ENCODE assay signal across 9 mouse cellular contexts in genomic region chr2:59522079-59522684, GRCm38 (mm10). TPM values are rescaled to one million over a fixed set of nuclear protein-coding genes. Genes with fewer than 3 reads are reported as not detected.
DNase-seq lines count a peak whose midpoint lies in the region; ATAC-seq and TF ChIP-seq lines count a peak whose summit lies in the region.
"Had no signal": no experiment of that assay in that cellular context is flagged by ENCODE, and none has a peak within 500 bp of the region (broad histone marks: within the 10 kb centered on the region; RNA-seq: fewer than 3 reads in every experiment).

No protein-coding gene starts in this region.

- H3K4me1 ChIP-seq in heart, embryonic 15.5 days (replicated peaks): peaks cover 8% of the 10 kb centered on the region; the same call in 1 of the 2 replicates
- H3K4me1 ChIP-seq in liver, embryonic 14.5 days (replicated peaks; ENCODE audit: control insufficient read depth in 2 of 2, insufficient read depth in 2 of 2, low read length in 1 of 2): no peaks in the 10 kb centered on the region
- no peaks in the 10 kb centered on the region for H3K4me1 ChIP-seq in neural tube, embryonic 11.5 days (ENCODE audit: control insufficient read depth, insufficient read depth, low read length)
- no peaks in the 10 kb centered on the region; the same call in 1 of the 2 replicates for H3K4me1 ChIP-seq in stomach, embryonic 16.5 days (ENCODE audit: control insufficient read depth, insufficient read depth, low read length)

- peak overlapping the region; percentile 59 for H3K4me2 ChIP-seq in heart, embryonic 15.5 days
- peak overlapping the region; percentile 45 for H3K4me2 ChIP-seq in liver, embryonic 14.5 days (ENCODE audit: low read depth)
- H3K4me2 ChIP-seq in neural tube, embryonic 11.5 days (ENCODE audit: low read depth): peak overlapping the region; percentile 35
- H3K4me2 ChIP-seq in stomach, embryonic 16.5 days (ENCODE audit: low read depth, low read length): peak overlapping the region; percentile 42

- 12% methylated on average over 19 of the region's 19 CpGs for WGBS in heart, embryonic 15.5 days
- WGBS in liver, embryonic 14.5 days (ENCODE audit: insufficient replicate concordance): 13% methylated on average over 19 of the region's 19 CpGs
- WGBS in neural tube, embryonic 11.5 days: 17% methylated on average over 19 of the region's 19 CpGs
- WGBS in stomach, embryonic 16.5 days: 14% methylated on average over 19 of the region's 19 CpGs

- H3K4me3 ChIP-seq in heart, embryonic 15.5 days: peak overlapping the region; percentile 34
- H3K4me3 ChIP-seq in liver, embryonic 14.5 days (ENCODE audit: insufficient read depth in 1 of 2, low read depth in 2 of 2, low read length in 2 of 2): 0 out of 4 replicates have a peak overlapping the region, but pooled peaks of 1 of the 2 experiments have one; percentile 6
- no peak overlapping the region; the same call in 1 of the 2 replicates for H3K4me3 ChIP-seq in neural tube, embryonic 11.5 days (ENCODE audit: low read depth, low read length)
- peak overlapping the region; percentile 9 for H3K4me3 ChIP-seq in stomach, embryonic 16.5 days (replicated peaks; ENCODE audit: low read length)
- H3K4me3 ChIP-seq: erythroblast, embryonic 14.5 days had no signal

- H3K27ac ChIP-seq in heart, embryonic 15.5 days: no peak overlapping the region
- no peak overlapping the region for H3K27ac ChIP-seq in liver, embryonic 14.5 days
- no peak overlapping the region for H3K27ac ChIP-seq in neural tube, embryonic 11.5 days (ENCODE audit: low read depth, low read length)
- H3K27ac ChIP-seq in stomach, embryonic 16.5 days (ENCODE audit: low read length): no peak overlapping the region

- H3K9me3 ChIP-seq in heart, embryonic 15.5 days (replicated peaks): no peaks in the 10 kb centered on the region
- H3K9me3 ChIP-seq in liver, embryonic 14.5 days (ENCODE audit: control insufficient read depth, low read length): no peaks in the 10 kb centered on the region
- H3K9me3 ChIP-seq in neural tube, embryonic 11.5 days (ENCODE audit: control insufficient read depth, low read length): no peaks in the 10 kb centered on the region
- H3K9me3 ChIP-seq in stomach, embryonic 16.5 days (replicated peaks; ENCODE audit: control insufficient read depth, low read length): no peaks in the 10 kb centered on the region

- H3K9ac ChIP-seq in heart, embryonic 15.5 days: peak overlapping the region; percentile 38; the same call in 1 of the 2 replicates
- H3K9ac ChIP-seq in liver, embryonic 14.5 days (replicated peaks): no peak overlapping the region
- no peak overlapping the region for H3K9ac ChIP-seq in neural tube, embryonic 11.5 days (ENCODE audit: low read length)
- H3K9ac ChIP-seq in stomach, embryonic 16.5 days (ENCODE audit: low read length): peak overlapping the region; percentile 41

- no peaks in the 10 kb centered on the region for H3K27me3 ChIP-seq in heart, embryonic 15.5 days
- no peaks in the 10 kb centered on the region for H3K27me3 ChIP-seq in liver, embryonic 14.5 days (ENCODE audit: control insufficient read depth, insufficient read depth, low read length)
- no peaks in the 10 kb centered on the region for H3K27me3 ChIP-seq in neural tube, embryonic 11.5 days (ENCODE audit: control insufficient read depth, insufficient read depth, low read length)
- no peaks in the 10 kb centered on the region for H3K27me3 ChIP-seq in stomach, embryonic 16.5 days (ENCODE audit: control insufficient read depth, insufficient read depth, low read length)

- no peak for TF ChIP-seq EP300 in liver, embryonic 14.5 days (IDR thresholded peaks at IDR 0.05; ENCODE audit: low read depth)

- 0 out of 2 replicates have a peak, but pooled peaks have one; percentile 42 for ATAC-seq in heart, embryonic 15.5 days (replicated peaks; ENCODE audit: insufficient number of reproducible peaks, insufficient read depth, low FRiP score, low read depth)
- no peak for ATAC-seq in liver, embryonic 14.5 days (ENCODE audit: insufficient read depth)
- ATAC-seq in neural tube, embryonic 11.5 days (ENCODE audit: insufficient read depth, low FRiP score, low TSS enrichment): peak; percentile 27; the same call in 1 of the 2 replicates
- no peak for ATAC-seq in stomach, embryonic 16.5 days (ENCODE audit: insufficient read depth, low FRiP score)

- no peaks in the 10 kb centered on the region for H3K36me3 ChIP-seq in heart, embryonic 15.5 days
- H3K36me3 ChIP-seq in liver, embryonic 14.5 days (replicated peaks; ENCODE audit: control insufficient read depth, insufficient read depth, low read depth): no peaks in the 10 kb centered on the region
- H3K36me3 ChIP-seq in neural tube, embryonic 11.5 days (ENCODE audit: control insufficient read depth, insufficient read depth, low read length): no peaks in the 10 kb centered on the region
- no peaks in the 10 kb centered on the region for H3K36me3 ChIP-seq in stomach, embryonic 16.5 days (ENCODE audit: control insufficient read depth, insufficient read depth, low read length)

- peak; percentile 72 for DNase-seq in CD4-positive helper T cell, adult 2 months (ENCODE audit: low read depth, low spot score)
- DNase-seq in brain, embryonic 14.5 days (ENCODE audit: low read depth): peak; percentile 93
- DNase-seq in fibroblast of lung, adult 2 months (ENCODE audit: low read depth): peak; percentile 45
- DNase-seq in kidney, postnatal 25 days: peak; percentile 76 to 85
- DNase-seq in liver, embryonic 14.5 days (ENCODE audit: low read depth in 3 of 3, low spot score in 3 of 3): peak; percentile 36 to 44 (median 41)
- peak; percentile 90 for DNase-seq in neural tube, embryonic 11.5 days (ENCODE audit: low spot score)

- peak; percentile 91; the same call in 1 of the 2 replicates for TF ChIP-seq CTCF in brain, embryonic 14.5 days (IDR thresholded peaks at IDR 0.05; ENCODE audit: borderline replicate concordance, extremely low read depth, insufficient read depth, insufficient read length)
- TF ChIP-seq CTCF in liver, embryonic 14.5 days (IDR thresholded peaks at IDR 0.05; ENCODE audit: low read depth): peak; percentile 80

- TF ChIP-seq POLR2A in brain, embryonic 14.5 days (IDR thresholded peaks at IDR 0.05; ENCODE audit: borderline replicate concordance, extremely low read depth, insufficient read depth, insufficient read length, poor library complexity, severe bottlenecking): no peak

RNA-seq across cellular contexts. Expression of gene Dapl1, which starts 37.7 kb away (rescaled TPM):
- not detected in 2 replicates for polyA plus RNA-seq in brain, embryonic 14.5 days (2012; rRNA removed)
- 1.8 and 2.9 TPM in 2 replicates for polyA plus RNA-seq in heart, embryonic 15.5 days (2015; fragmentation: Nextera tagmentation; extraction: Ambion mirVana)
- polyA plus RNA-seq in liver, embryonic 14.5 days (2012; rRNA removed): not detected in 2 replicates
- polyA plus RNA-seq in liver, embryonic 14.5 days (2014; fragmentation: Nextera tagmentation; extraction: Ambion mirVana): not detected in 2 replicates
- not detected in 2 replicates for polyA plus RNA-seq in neural tube, embryonic 11.5 days (2014; fragmentation: Nextera tagmentation; extraction: Ambion mirVana)
- polyA plus RNA-seq in stomach, embryonic 16.5 days (2015; fragmentation: Nextera tagmentation; extraction: Ambion mirVana): 85.4 and 111 TPM in 2 replicates
- polyA plus RNA-seq: erythroblast, embryonic 14.5 days had no signal

Comparison
In these comparisons a context has a peak if more than half of its experiments do, and no peak if none do; other contexts are left out.
1. DNase-seq: peak in every context shown above with its lines; median percentile 93 in brain, embryonic 14.5 days; 90 in neural tube, embryonic 11.5 days; 80 in kidney, postnatal 25 days; 72 in CD4-positive helper T cell, adult 2 months; 45 in fibroblast of lung, adult 2 months; 41 in liver, embryonic 14.5 days.
2. ATAC-seq: peak in heart, embryonic 15.5 days (single experiment) and neural tube, embryonic 11.5 days (single experiment); none in liver, embryonic 14.5 days (single experiment) and stomach, embryonic 16.5 days (single experiment).
3. H3K9ac ChIP-seq: peak in heart, embryonic 15.5 days (single experiment) and stomach, embryonic 16.5 days (single experiment); none in liver, embryonic 14.5 days (single experiment) and neural tube, embryonic 11.5 days (single experiment).
4. RNA of gene Dapl1, which starts 37.7 kb away (polyA plus RNA-seq): 85.4 to 111 TPM in stomach, embryonic 16.5 days; 1.8 to 2.9 TPM in heart, embryonic 15.5 days, not detected in neural tube, embryonic 11.5 days, not detected in brain, embryonic 14.5 days and not detected in liver, embryonic 14.5 days; every median in the first group is over 10 times any median in the second.
5. Peak in every context shown above with its lines, with median percentiles within 50 percentile points of each other: H3K4me2 ChIP-seq.